Mouse (Mus musculus) CD4-positive, CD25-positive, alpha-beta regulatory T cell, adult 4 months (primary cell): ENCODE data around the gene Rassf3. TPM values are rescaled to one million over a fixed set of nuclear protein-coding genes. Genes with fewer than 3 reads are reported as not detected.

Experiments
- ATAC-seq: one replicate; pipeline ENCODE4 v1.8.0; 2017
- polyA plus RNA-seq, 2 experiments: library from polyadenylated mRNA; unstranded; fragments of 100-300 nt; shearing (Covaris generic); gene quantifications; one replicate each; pipeline ENCODE4 v1.2.1; 2017

The Rassf3 gene
- polyA plus RNA-seq, 2 experiments from 2014 or later = 5.4 to 5.5 TPM

- ATAC-seq = no peak
Measured at GRCm38 (mm10) chr10:121459124-121459853, 16.9 kb downstream of the Rassf3 start.

- ATAC-seq = no peak
Measured at GRCm38 (mm10) chr10:121458408-121458807, 17.7 kb downstream of the Rassf3 start.

- ATAC-seq = no peak
Measured at GRCm38 (mm10) chr10:121457381-121457780, 18.8 kb downstream of the Rassf3 start.

GRCm38 (mm10) chr10:121455517-121455916 is 20.6 kb downstream of the Rassf3 start:
- ATAC-seq = peak; percentile 48

GRCm38 (mm10) chr10:121454708-121455475 is 21.3 kb downstream of the Rassf3 start:
- no peak for ATAC-seq

GRCm38 (mm10) chr10:121454033-121454432 is 22.1 kb downstream of the Rassf3 start:
- ATAC-seq = peak; percentile 73

GRCm38 (mm10) chr10:121445808-121446207 is 30.3 kb downstream of the Rassf3 start:
- no peak for ATAC-seq

- no peak for ATAC-seq
Measured at GRCm38 (mm10) chr10:121444198-121444597, 31.9 kb downstream of the Rassf3 start.

- ATAC-seq = no peak
Measured at GRCm38 (mm10) chr10:121443791-121444190, 32.4 kb downstream of the Rassf3 start.

GRCm38 (mm10) chr10:121439310-121439731 is 36.8 kb downstream of the Rassf3 start:
- ATAC-seq = no peak

- no peak for ATAC-seq
Measured at GRCm38 (mm10) chr10:121438109-121438508, 38.0 kb downstream of the Rassf3 start.

- no peak for ATAC-seq
Measured at GRCm38 (mm10) chr10:121436693-121437092, 39.5 kb downstream of the Rassf3 start.

GRCm38 (mm10) chr10:121436258-121436645 is 39.9 kb downstream of the Rassf3 start:
- no peak for ATAC-seq

GRCm38 (mm10) chr10:121435546-121436257 is 40.4 kb downstream of the Rassf3 start:
- ATAC-seq = no peak

GRCm38 (mm10) chr10:121434441-121435103 is 41.6 kb downstream of the Rassf3 start:
- ATAC-seq = no peak

GRCm38 (mm10) chr10:121432635-121433280 is 43.4 kb downstream of the Rassf3 start:
- ATAC-seq = no peak

GRCm38 (mm10) chr10:121432041-121432634 is 44.0 kb downstream of the Rassf3 start:
- ATAC-seq = no peak

- no peak for ATAC-seq
Measured at GRCm38 (mm10) chr10:121430764-121431540, 45.2 kb downstream of the Rassf3 start.

GRCm38 (mm10) chr10:121429981-121430682 is 46.0 kb downstream of the Rassf3 start:
- ATAC-seq = peak; percentile 67

- peak; percentile 50 for ATAC-seq
Measured at GRCm38 (mm10) chr10:121429581-121429980, 46.6 kb downstream of the Rassf3 start.
